Mouse (Mus musculus): ENCODE data around the gene Ripor3. TPM values are rescaled to one million over a fixed set of nuclear protein-coding genes. Genes with fewer than 3 reads are reported as not detected.

The Ripor3 gene
- total RNA-seq, 2 experiments from 2014 or later = 0.52 to 0.64 TPM

DNA sequence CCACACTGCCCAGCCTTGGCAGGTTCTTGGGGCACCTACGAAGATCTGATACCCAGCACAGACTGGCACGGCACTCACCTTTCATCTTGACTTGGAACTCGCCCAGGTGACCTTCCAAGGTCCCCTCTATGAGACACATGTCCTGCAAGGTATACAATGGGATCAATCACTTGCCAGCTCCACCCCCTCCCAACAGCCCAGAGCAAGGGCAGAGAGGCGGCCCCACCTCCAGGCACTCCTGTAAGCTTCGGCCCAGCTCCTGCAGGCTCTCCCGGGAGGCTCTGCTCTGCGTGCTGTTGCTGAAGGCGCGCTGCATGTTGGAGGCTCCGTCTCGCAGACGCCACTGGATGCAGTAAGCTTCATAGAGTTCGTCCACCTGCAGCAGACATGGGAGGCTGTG lies 17.2 kb downstream of the Ripor3 start:
- intact Hi-C loops (cut with DNase I) = loop anchor here (10.0 kb wide), 1 partner anchor 308 kb away; the partner anchor contains the start of genes Cebpb and Tmem189
- DNase-seq = no peak

DNA sequence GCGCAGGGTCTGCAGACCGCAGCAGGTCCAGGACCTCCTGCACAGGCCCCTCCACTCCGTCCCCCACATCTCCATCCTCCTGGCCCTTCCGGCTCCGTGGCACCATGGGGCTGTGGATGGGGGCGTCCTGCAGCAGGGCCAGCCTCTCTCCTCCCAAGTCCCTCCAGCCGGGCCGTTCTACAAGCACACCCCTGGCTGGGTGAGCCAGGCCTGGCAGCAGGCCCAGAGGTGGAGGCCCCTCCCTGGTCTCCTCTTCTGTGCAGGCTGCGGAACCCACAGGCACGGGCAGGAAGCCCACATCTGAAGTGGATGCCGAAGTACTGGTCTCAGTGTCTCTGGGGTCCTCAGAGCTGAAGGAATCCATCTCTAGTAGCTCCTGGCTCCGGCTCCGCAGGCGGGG lies 21.1 kb downstream of the Ripor3 start:
- intact Hi-C loops (cut with DNase I) = no loop called here
- DNase-seq = peak; percentile 82

GRCm38 (mm10) chr2:167987640-167988039 lies 22.8 kb downstream of the Ripor3 start:
- intact Hi-C loops (cut with DNase I) = no loop called here
- DNase-seq = no peak

- DNase-seq = peak; percentile 41
Observed at GRCm38 (mm10) chr2:167986762-167987161, 23.7 kb downstream of the Ripor3 start.

GRCm38 (mm10) chr2:167984946-167985345 lies 25.5 kb downstream of the Ripor3 start:
- intact Hi-C loops (cut with DNase I) = no loop called here
- DNase-seq = no peak

More at GRCm38 (mm10) chr2:167986762-167987161, 23.7 kb downstream of the Ripor3 start:
- intact Hi-C loops (cut with DNase I) = no loop called here

- intact Hi-C loops (cut with DNase I) = no loop called here
- DNase-seq = no peak
Observed at GRCm38 (mm10) chr2:167984371-167984770, 26.0 kb downstream of the Ripor3 start.

GRCm38 (mm10) chr2:167982646-167983045 lies 27.8 kb downstream of the Ripor3 start:
- intact Hi-C loops (cut with DNase I) = no loop called here
- DNase-seq = peak; percentile 41

DNA sequence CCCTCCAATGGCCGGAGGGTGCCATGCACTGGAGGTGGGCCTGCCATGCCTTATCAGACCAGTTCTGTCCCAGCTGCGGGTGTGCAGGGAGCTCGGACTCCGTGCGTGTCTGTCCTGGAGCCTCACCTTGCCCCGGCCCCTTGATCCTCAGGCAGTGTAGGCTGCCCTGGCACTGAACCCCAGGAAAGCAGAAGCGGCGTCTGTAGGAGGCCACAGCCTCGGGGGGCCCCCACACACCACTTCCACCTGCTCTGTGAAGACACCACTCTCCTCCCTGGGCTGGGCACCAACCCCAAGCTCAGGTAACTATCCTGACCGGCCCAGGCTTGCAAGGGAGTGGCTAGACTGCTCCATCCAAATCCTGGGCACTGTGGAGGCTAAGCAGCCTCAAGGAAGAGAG lies 30.0 kb downstream of the Ripor3 start:
- DNase-seq = no peak
- intact Hi-C loops (cut with DNase I) = no loop called here

DNA sequence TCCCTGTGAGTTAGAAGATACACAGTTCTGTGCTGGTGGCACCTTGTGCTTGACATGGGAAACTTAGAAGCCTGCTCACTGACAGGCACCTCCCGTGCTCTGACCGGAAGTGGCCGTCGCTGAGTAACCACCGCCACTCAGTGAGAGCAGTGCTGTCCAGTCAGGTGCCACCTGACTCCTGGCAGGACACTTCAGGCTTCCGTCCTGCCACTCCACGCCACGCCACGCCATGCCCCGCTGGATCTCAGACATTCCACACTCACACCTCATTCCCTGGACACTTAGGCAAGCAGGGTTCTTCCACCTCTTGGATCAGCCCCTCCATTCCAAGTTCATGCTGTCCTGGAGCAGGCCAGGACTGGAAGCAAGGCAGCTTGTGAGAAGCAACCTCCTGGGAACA lies 32.1 kb downstream of the Ripor3 start:
- DNase-seq = no peak
- intact Hi-C loops (cut with DNase I) = no loop called here

- intact Hi-C loops (cut with DNase I) = no loop called here
- DNase-seq = no peak
Observed at GRCm38 (mm10) chr2:167975746-167976145, 34.7 kb downstream of the Ripor3 start.

GRCm38 (mm10) chr2:167972809-167973208 lies 37.6 kb downstream of the Ripor3 start:
- DNase-seq = no peak
- intact Hi-C loops (cut with DNase I) = no loop called here

DNA sequence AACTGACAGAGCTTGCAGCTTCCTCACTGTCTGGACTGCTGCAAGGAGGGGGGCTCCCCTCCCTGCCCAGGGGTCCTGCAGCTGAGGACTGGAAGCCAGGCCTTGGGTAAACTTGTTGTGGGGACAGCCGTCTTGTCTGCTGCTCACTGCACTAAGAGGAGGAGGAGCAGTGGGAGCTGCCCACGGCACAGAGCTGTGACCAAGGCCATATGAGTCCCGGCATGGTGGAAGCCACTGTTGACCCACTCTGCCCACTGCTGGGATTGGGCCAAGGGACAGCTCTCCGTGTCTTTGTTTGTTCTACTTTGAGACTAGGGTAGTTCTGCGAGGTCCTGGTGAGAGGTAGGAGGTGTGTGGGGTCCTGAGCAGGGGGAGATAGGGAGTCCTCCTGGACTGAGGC lies 38.3 kb downstream of the Ripor3 start:
- intact Hi-C loops (cut with DNase I) = no loop called here
- DNase-seq = no peak

DNA sequence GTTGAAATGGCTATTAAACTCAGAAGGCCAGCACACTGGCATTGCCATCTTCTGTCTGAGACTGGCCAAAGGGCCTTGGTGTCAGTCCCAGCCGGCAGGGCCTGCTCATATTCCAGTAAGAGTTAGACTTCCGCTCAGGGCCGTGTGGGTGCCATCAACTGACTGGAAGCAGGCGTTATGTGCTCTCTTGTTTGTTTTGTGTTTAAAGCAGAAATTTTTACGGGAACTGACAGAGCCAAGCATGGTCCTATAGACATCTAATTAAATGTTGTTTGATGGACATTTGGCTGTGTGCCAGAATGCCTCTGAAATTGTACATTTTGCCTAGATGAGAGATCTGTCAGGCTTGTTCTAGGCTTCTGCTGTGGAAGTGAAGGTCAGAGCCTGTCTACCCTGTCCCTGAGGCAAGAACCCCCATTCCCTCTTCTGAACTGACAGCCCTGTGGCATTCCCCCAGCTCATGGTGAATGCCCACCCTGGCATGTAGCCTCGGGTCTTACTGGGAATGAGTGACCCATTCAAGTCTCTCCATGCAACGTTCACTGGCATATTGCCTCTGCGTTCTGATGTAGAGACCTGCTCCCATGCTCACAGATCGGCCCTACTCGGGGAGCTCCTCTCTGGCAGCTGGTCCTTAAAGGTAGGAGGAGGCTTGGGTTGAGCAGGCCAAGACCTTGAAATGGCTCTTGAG lies 40.4 kb downstream of the Ripor3 start:
- intact Hi-C loops (cut with DNase I) = loop anchor here (10.0 kb wide), 1 partner anchor 215 kb away; no protein-coding TSS in a partner anchor
- DNase-seq = peak; percentile 66

DNA sequence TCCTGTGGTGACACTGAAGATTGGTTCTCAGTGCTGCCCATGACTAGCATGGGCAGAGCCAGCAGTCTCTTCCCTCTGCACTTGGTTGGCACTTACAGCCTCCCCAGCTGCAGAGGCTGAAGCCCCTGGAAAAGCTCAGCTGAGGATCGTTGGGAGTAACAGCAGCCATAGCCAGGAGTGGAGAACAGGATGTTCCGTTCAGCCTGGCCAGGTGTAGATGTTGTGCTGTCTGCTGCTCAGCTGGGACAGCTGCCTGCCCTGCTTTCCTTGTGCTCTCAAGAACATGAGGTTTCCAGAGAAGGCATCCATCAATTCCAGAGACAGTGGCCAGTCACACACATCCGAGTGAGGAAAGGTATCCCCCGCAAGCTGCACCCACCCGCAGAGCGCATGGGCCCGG lies 41.9 kb downstream of the Ripor3 start:
- no peak for DNase-seq
- intact Hi-C loops (cut with DNase I) = loop anchor here (10.0 kb wide), 1 partner anchor 216 kb away; no protein-coding TSS in a partner anchor

- no peak for DNase-seq
- intact Hi-C loops (cut with DNase I) = loop anchor here (10.0 kb wide), 1 partner anchor 219 kb away; no protein-coding TSS in a partner anchor
Observed at GRCm38 (mm10) chr2:167965911-167966310, 44.5 kb downstream of the Ripor3 start.

DNA sequence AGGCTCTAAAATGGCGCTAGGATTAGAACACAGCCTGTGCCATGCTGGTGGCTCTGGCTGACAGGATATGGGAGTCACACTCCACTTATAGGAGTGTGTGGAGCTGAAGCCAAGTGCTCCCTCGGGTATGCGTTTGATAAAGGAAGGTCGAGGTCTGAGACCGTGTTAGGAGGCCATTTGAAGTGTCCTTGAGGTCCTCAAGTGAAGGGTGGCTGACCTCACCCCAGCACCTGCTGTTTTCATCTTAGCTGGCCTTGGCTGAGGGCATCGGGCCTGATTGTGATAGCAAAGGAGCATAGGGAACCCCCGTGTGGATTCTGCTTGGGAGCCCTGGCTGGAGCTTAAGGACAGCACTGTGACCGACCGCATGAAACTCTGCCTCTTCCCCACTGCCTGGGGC lies 46.1 kb downstream of the Ripor3 start:
- intact Hi-C loops (cut with DNase I) = loop anchor here (10.0 kb wide), 1 partner anchor 220 kb away; no protein-coding TSS in a partner anchor
- DNase-seq = no peak

- intact Hi-C loops (cut with DNase I) = loop anchor here (10.0 kb wide), 1 partner anchor 221 kb away; no protein-coding TSS in a partner anchor
- no peak for DNase-seq
Observed at GRCm38 (mm10) chr2:167963778-167964300, 46.6 kb downstream of the Ripor3 start.

- no peak for DNase-seq
- intact Hi-C loops (cut with DNase I) = loop anchor here (10.0 kb wide), 1 partner anchor 222 kb away; no protein-coding TSS in a partner anchor
Observed at GRCm38 (mm10) chr2:167963176-167963575, 47.2 kb downstream of the Ripor3 start.

GRCm38 (mm10) chr2:167962347-167962746 lies 48.1 kb downstream of the Ripor3 start:
- no peak for DNase-seq
- intact Hi-C loops (cut with DNase I) = loop anchor here (10.0 kb wide), 1 partner anchor 222 kb away; no protein-coding TSS in a partner anchor

DNA sequence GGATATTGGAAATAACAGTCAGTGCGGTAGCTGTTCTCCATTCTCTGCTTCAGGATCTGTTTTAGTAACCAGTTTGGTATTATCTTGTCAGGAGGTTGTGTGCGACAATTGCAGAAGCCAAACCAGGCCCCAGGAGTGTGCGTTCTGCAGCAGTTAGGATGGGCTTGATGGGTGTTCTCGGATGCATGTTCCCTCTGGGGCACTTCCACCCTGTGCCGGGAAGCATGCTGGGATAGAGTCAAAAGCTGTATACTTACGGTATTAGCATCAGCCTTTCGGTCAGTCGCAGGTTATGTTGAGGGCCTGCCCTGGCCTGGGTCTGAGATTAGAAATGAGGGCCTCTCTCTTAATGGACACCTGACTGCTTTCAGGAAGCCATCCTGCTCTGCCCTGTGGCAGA lies 49.8 kb downstream of the Ripor3 start:
- intact Hi-C loops (cut with DNase I) = loop anchor here (10.0 kb wide), 1 partner anchor 224 kb away; no protein-coding TSS in a partner anchor
- DNase-seq = no peak

- DNase-seq = no peak
- intact Hi-C loops (cut with DNase I) = loop anchor here (10.0 kb wide), 1 partner anchor 225 kb away; no protein-coding TSS in a partner anchor
Observed at GRCm38 (mm10) chr2:167959996-167960395, 50.4 kb downstream of the Ripor3 start.

GRCm38 (mm10) chr2:167959384-167959911 lies 51.0 kb downstream of the Ripor3 start:
- intact Hi-C loops (cut with DNase I) = no loop called here

More at GRCm38 (mm10) chr2:167959384-167959911, 51.0 kb downstream of the Ripor3 start:
- DNase-seq = no peak

Data from left cerebral cortex, postnatal 4 days (tissue).